Mouse (Mus musculus) cerebellum, adult 2 months (tissue): ENCODE measurements around the gene Klhl18.

Experiments
- CTCF ChIP-seq: fragments of 200-500 bp; IDR thresholded peaks from 2 replicates; pipeline ENCODE4 v1.5.1; 2011; ENCODE audit warnings: low read depth, mild to moderate bottlenecking, control low read depth, low read length, moderate library complexity, borderline replicate concordance; ENCODE audit not compliant: insufficient read depth
- POLR2A ChIP-seq: fragments of 200-500 bp; IDR thresholded peaks from 2 replicates; pipeline ENCODE4 v1.6.1; 2011; ENCODE audit warnings: low read length, control low read depth, borderline replicate concordance; ENCODE audit not compliant: insufficient read depth

DNA sequence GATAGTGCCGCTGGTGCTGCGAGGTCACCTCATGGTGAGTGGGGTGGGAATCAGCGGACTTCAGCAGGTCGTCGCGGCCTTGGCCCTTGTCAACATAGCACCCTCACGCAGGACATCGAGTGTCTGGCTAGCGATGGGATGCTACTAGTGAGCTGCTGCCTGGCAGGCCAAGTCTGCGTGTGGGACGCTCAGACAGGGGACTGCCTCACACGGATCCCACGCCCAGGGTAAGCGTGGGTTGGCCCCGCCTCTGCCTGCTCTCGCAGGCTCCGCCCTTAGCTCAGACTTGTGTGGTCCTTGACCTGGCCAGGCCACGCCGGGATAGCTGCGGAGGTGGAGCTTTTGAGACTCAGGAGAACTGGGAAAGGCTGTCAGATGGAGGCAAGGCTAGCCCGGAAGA is 95.8 kb downstream of the Klhl18 start:
- no peak for TF ChIP-seq POLR2A
- no peak for TF ChIP-seq CTCF
